In the genomic region with DNA sequence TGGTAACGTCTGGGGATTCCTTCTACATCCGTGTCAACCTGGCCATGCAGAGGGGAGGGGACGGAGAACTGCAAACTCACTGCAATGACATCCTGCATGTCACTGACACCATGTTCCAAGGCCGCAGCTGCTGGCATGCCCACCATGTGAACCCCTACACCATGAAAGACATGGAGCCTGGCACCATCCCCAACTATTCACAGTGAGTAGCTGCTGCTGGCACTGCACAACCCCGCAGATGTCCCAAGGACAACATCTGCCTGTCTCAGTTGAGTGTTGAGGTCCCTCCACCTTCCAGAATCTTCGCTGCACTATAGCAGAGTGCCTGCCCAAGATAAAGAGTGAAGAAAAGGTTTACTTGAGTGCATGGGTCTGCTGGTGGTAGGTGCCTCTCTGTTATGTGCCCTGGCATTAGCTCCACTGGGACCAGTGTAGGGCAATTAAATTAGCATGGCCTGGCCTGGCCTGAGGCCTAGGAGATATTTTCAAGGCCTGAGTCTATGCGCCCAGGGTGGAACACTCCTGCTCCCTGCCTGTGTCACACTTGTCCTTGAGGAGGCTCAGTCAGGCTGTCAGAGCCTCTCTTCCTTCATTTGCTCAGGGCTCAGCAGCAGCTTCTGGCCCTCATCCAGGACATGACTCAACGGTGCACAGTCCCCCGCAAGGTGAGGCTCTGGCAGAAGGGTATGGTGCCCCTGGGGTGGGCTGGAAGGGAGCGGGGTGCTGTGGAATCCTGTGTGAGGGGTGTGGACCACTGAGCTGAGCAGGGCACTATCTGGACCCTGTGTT, we compare ENCODE assay signal across 18 mouse cellular contexts. TPM values are rescaled to one million over a fixed set of nuclear protein-coding genes. Genes with fewer than 3 reads are reported as not detected.
A peak's percentile ranks its signal among the peaks of the same experiment; 100 is the strongest.
DNase-seq lines count a peak whose midpoint lies in the region; ATAC-seq and TF ChIP-seq lines count a peak whose summit lies in the region.
"Had no signal": no experiment of that assay in that cellular context is flagged by ENCODE, and none has a peak within 500 bp of the region (broad histone marks: within the 10 kb centered on the region; RNA-seq: fewer than 3 reads in every experiment).

No protein-coding gene starts in this region.

- H3K4me1 ChIP-seq in heart, embryonic 11.5 days (ENCODE audit: control insufficient read depth, insufficient read depth, low read length) = peaks cover 8% of the 10 kb centered on the region; the same call in 1 of the 2 replicates
- no peaks in the 10 kb centered on the region for H3K4me1 ChIP-seq in intestine, embryonic 16.5 days (ENCODE audit: control insufficient read depth, insufficient read depth, low read length)
- no peaks in the 10 kb centered on the region for H3K4me1 ChIP-seq in intestine, postnatal 0 days (replicated peaks; ENCODE audit: control insufficient read depth, insufficient read depth, low read length)
- H3K4me1 ChIP-seq: embryonic facial prominence, embryonic 13.5 days; forebrain, embryonic 13.5 days had no signal

- no peak for TF ChIP-seq POLR2A in brain, embryonic 14.5 days (IDR thresholded peaks at IDR 0.05; ENCODE audit: borderline replicate concordance, extremely low read depth, insufficient read depth, insufficient read length, poor library complexity, severe bottlenecking)

- no peak overlapping the region for H3K4me2 ChIP-seq in heart, embryonic 11.5 days
- no peak overlapping the region for H3K4me2 ChIP-seq in intestine, embryonic 16.5 days (ENCODE audit: low read depth, low read length)
- no peak overlapping the region for H3K4me2 ChIP-seq in intestine, postnatal 0 days (replicated peaks; ENCODE audit: low read depth)
- H3K4me2 ChIP-seq: embryonic facial prominence, embryonic 13.5 days; forebrain, embryonic 13.5 days had no signal

- TF ChIP-seq CTCF in intestine, postnatal 0 days (IDR thresholded peaks at IDR 0.05; ENCODE audit: low read depth) = no peak
- TF ChIP-seq CTCF in brain, embryonic 14.5 days (IDR thresholded peaks at IDR 0.05; ENCODE audit: borderline replicate concordance, extremely low read depth, insufficient read depth, insufficient read length) = no peak

- WGBS in heart, embryonic 11.5 days (ENCODE audit: insufficient replicate concordance) = 72% methylated on average over 10 of the region's 10 CpGs
- 81% methylated on average over 10 of the region's 10 CpGs for WGBS in intestine, embryonic 16.5 days
- 83% methylated on average over 10 of the region's 10 CpGs for WGBS in intestine, postnatal 0 days

- H3K27me3 ChIP-seq in heart, embryonic 11.5 days (ENCODE audit: control insufficient read depth, insufficient read depth, low read length) = no peaks in the 10 kb centered on the region
- H3K27me3 ChIP-seq in intestine, embryonic 16.5 days (replicated peaks; ENCODE audit: control insufficient read depth, insufficient read depth, low read length) = no peaks in the 10 kb centered on the region
- no peaks in the 10 kb centered on the region for H3K27me3 ChIP-seq in intestine, postnatal 0 days (replicated peaks; ENCODE audit: control insufficient read depth, insufficient read depth, low read length)
- H3K27me3 ChIP-seq: forebrain, embryonic 13.5 days had no signal

- no peak for DNase-seq in heart, postnatal 14 days
- peak; percentile 52 for DNase-seq in NIH3T3 (ENCODE audit: low read depth)
- DNase-seq in brain, embryonic 14.5 days (ENCODE audit: low read depth) = peak; percentile 5
- DNase-seq in cerebellum, adult 11 months = no peak
- no peak for DNase-seq in cerebellum, adult 9-10 months
- DNase-seq: heart, adult 2 months; kidney, adult 11 months; kidney, postnatal 14 days; midbrain, embryonic 14.5 days; retina, postnatal 1 day; thymus, adult 2 months had no signal

- 0 out of 2 replicates have a peak, but pooled peaks have one; percentile 12 for ATAC-seq in heart, embryonic 11.5 days (replicated peaks; ENCODE audit: insufficient number of reproducible peaks, low FRiP score, low TSS enrichment)
- ATAC-seq in intestine, embryonic 16.5 days = peak; percentile 21
- ATAC-seq in intestine, postnatal 0 days = no peak
- ATAC-seq: forebrain, embryonic 13.5 days had no signal

- H3K4me3 ChIP-seq in heart, embryonic 11.5 days (ENCODE audit: low read depth, low read length) = no peak overlapping the region
- no peak overlapping the region for H3K4me3 ChIP-seq in intestine, embryonic 16.5 days (ENCODE audit: low read length)
- H3K4me3 ChIP-seq in intestine, postnatal 0 days (ENCODE audit: low read depth, low read length) = no peak overlapping the region
- H3K4me3 ChIP-seq: embryonic facial prominence, embryonic 13.5 days; forebrain, embryonic 13.5 days; heart, adult 2 months had no signal

- H3K9me3 ChIP-seq in heart, embryonic 11.5 days (replicated peaks; ENCODE audit: control insufficient read depth, low read length) = no peaks in the 10 kb centered on the region
- H3K9me3 ChIP-seq in intestine, embryonic 16.5 days (ENCODE audit: control insufficient read depth, low read length) = no peaks in the 10 kb centered on the region
- H3K9me3 ChIP-seq in intestine, postnatal 0 days (ENCODE audit: control insufficient read depth) = no peaks in the 10 kb centered on the region
- H3K9me3 ChIP-seq: embryonic facial prominence, embryonic 13.5 days; forebrain, embryonic 13.5 days had no signal

- intact Hi-C loops in heart, postnatal 14 days (cut with DNase I) = loop anchor here (1.0 to 2.0 kb wide), 2 partner anchors 25 to 98 kb away; no protein-coding TSS in a partner anchor

- H3K36me3 ChIP-seq in heart, embryonic 11.5 days (ENCODE audit: control insufficient read depth, insufficient read depth, low read length) = no peaks in the 10 kb centered on the region
- no peaks in the 10 kb centered on the region for H3K36me3 ChIP-seq in intestine, embryonic 16.5 days (ENCODE audit: control insufficient read depth, insufficient read depth, low read length)
- peaks cover 16% of the 10 kb centered on the region; the same call in 1 of the 2 replicates for H3K36me3 ChIP-seq in intestine, postnatal 0 days (ENCODE audit: control insufficient read depth, insufficient read depth)
- H3K36me3 ChIP-seq: embryonic facial prominence, embryonic 13.5 days had no signal

- H3K9ac ChIP-seq in heart, embryonic 11.5 days (ENCODE audit: low read depth, low read length) = 0 out of 2 replicates have a peak overlapping the region, but pooled peaks have one; percentile 34
- H3K9ac ChIP-seq in intestine, embryonic 16.5 days (ENCODE audit: low read depth, low read length) = no peak overlapping the region
- no peak overlapping the region for H3K9ac ChIP-seq in intestine, postnatal 0 days (ENCODE audit: low read depth, low read length)
- H3K9ac ChIP-seq: forebrain, embryonic 13.5 days had no signal

- no peak overlapping the region for H3K27ac ChIP-seq in heart, embryonic 11.5 days (ENCODE audit: low read depth, low read length)
- H3K27ac ChIP-seq in intestine, embryonic 16.5 days (ENCODE audit: low read length) = no peak overlapping the region
- no peak overlapping the region for H3K27ac ChIP-seq in intestine, postnatal 0 days (ENCODE audit: low read depth, low read length)
- H3K27ac ChIP-seq: embryonic facial prominence, embryonic 13.5 days; forebrain, embryonic 13.5 days; heart, adult 2 months; macrophage had no signal

RNA-seq across cellular contexts. Expression of gene Sgsh, which starts 16.9 kb away (rescaled TPM):
- 6.1 and 6.5 TPM in 2 replicates for polyA plus RNA-seq in heart, embryonic 11.5 days (2014; fragmentation: Nextera tagmentation; extraction: Ambion mirVana)
- 1 to 10 TPM; 4.6 to 6.2 TPM for total RNA-seq in heart, postnatal 14 days (2021)
- polyA plus RNA-seq in intestine, embryonic 16.5 days (2015; fragmentation: Nextera tagmentation; extraction: Ambion mirVana) = 8.2 and 8.3 TPM in 2 replicates
- 7.7 and 8.3 TPM in 2 replicates for polyA plus RNA-seq in intestine, postnatal 0 days (2015; fragmentation: Nextera tagmentation; extraction: Ambion mirVana)
- 3.6 and 5.8 TPM in 2 replicates for polyA plus RNA-seq in brain, embryonic 14.5 days (2012; rRNA removed)

RNA-seq across cellular contexts. Expression of gene Slc26a11, which starts 16.9 kb away (rescaled TPM):
- polyA plus RNA-seq in heart, embryonic 11.5 days (2014; fragmentation: Nextera tagmentation; extraction: Ambion mirVana) = 9.4 and 10.2 TPM in 2 replicates
- 1 to 10 TPM; 3.1 to 5.0 TPM for total RNA-seq in heart, postnatal 14 days (2021)
- 9.0 and 10.5 TPM in 2 replicates for polyA plus RNA-seq in intestine, embryonic 16.5 days (2015; fragmentation: Nextera tagmentation; extraction: Ambion mirVana)
- polyA plus RNA-seq in intestine, postnatal 0 days (2015; fragmentation: Nextera tagmentation; extraction: Ambion mirVana) = 6.7 and 7.7 TPM in 2 replicates
- polyA plus RNA-seq in brain, embryonic 14.5 days (2012; rRNA removed) = 10.0 TPM in 2 replicates

RNA-seq across cellular contexts. Expression of gene Card14, which starts 30.9 kb away (rescaled TPM):
- 0.14 and 0.38 TPM in 2 replicates for polyA plus RNA-seq in heart, embryonic 11.5 days (2014; fragmentation: Nextera tagmentation; extraction: Ambion mirVana)
- total RNA-seq in heart, postnatal 14 days (2021) = under 1 TPM; 0.14 to 0.15 TPM
- polyA plus RNA-seq in intestine, embryonic 16.5 days (2015; fragmentation: Nextera tagmentation; extraction: Ambion mirVana) = 8.5 and 10.5 TPM in 2 replicates
- 9.9 and 11.4 TPM in 2 replicates for polyA plus RNA-seq in intestine, postnatal 0 days (2015; fragmentation: Nextera tagmentation; extraction: Ambion mirVana)
- 0.18 and 0.22 TPM in 2 replicates for polyA plus RNA-seq in brain, embryonic 14.5 days (2012; rRNA removed)
- polyA plus RNA-seq: forebrain, embryonic 13.5 days; neural tube, embryonic 11.5 days had no signal

RNA-seq across cellular contexts. Expression of gene Eif4a3, which starts 38.6 kb away (rescaled TPM):
- 313 and 316 TPM in 2 replicates for polyA plus RNA-seq in heart, embryonic 11.5 days (2014; fragmentation: Nextera tagmentation; extraction: Ambion mirVana)
- total RNA-seq in heart, postnatal 14 days (2021) = 10 to 100 TPM; 64.9 to 74.5 TPM
- 306 and 335 TPM in 2 replicates for polyA plus RNA-seq in intestine, embryonic 16.5 days (2015; fragmentation: Nextera tagmentation; extraction: Ambion mirVana)
- 162 and 174 TPM in 2 replicates for polyA plus RNA-seq in intestine, postnatal 0 days (2015; fragmentation: Nextera tagmentation; extraction: Ambion mirVana)
- 188 and 217 TPM in 2 replicates for polyA plus RNA-seq in brain, embryonic 14.5 days (2012; rRNA removed)

RNA-seq across cellular contexts. Expression of gene Rnf213, which starts 54.4 kb away (rescaled TPM):
- polyA plus RNA-seq in heart, embryonic 11.5 days (2014; fragmentation: Nextera tagmentation; extraction: Ambion mirVana) = 10.4 and 11.0 TPM in 2 replicates
- 10 to 100 TPM; 15.4 to 16.8 TPM for total RNA-seq in heart, postnatal 14 days (2021)
- polyA plus RNA-seq in intestine, embryonic 16.5 days (2015; fragmentation: Nextera tagmentation; extraction: Ambion mirVana) = 7.0 and 7.5 TPM in 2 replicates
- 23.1 and 23.2 TPM in 2 replicates for polyA plus RNA-seq in intestine, postnatal 0 days (2015; fragmentation: Nextera tagmentation; extraction: Ambion mirVana)
- polyA plus RNA-seq in brain, embryonic 14.5 days (2012; rRNA removed) = 2.3 and 2.8 TPM in 2 replicates

Comparison
In these comparisons a context has a peak if more than half of its experiments do, and no peak if none do; other contexts are left out.
1. DNase-seq: peak in NIH3T3 (single experiment) and brain, embryonic 14.5 days (single experiment); none in heart, postnatal 14 days (0 of 2), cerebellum, adult 11 months (single experiment) and cerebellum, adult 9-10 months (single experiment).